Mouse (Mus musculus) kidney, postnatal 36 days (tissue): Measurements from ENCODE around the gene Gys1.
A peak's percentile ranks its signal among the peaks of the same experiment; 100 is the strongest.
"Not testable (repeated sequence)": the region's sequence is repeated elsewhere in the genome, so short reads cannot be mapped to it uniquely, and the experiment has no call there.

Experiments used
- DNase-seq, 2 experiments: peaks; one replicate each; pipeline ENCODE4 v3.0.0; 2021 to 2022; ENCODE audit warnings: mixed read lengths in 2 of 2

The Gys1 gene

GRCm38 (mm10) chr7:45481374-45481927, 46.8 kb downstream of the Gys1 start, which contains the start of gene Tulp2:
TSS of gene Tulp2 (plus strand) at chr7:45481877.
- peak; percentile 84 to 86 for DNase-seq

DNA sequence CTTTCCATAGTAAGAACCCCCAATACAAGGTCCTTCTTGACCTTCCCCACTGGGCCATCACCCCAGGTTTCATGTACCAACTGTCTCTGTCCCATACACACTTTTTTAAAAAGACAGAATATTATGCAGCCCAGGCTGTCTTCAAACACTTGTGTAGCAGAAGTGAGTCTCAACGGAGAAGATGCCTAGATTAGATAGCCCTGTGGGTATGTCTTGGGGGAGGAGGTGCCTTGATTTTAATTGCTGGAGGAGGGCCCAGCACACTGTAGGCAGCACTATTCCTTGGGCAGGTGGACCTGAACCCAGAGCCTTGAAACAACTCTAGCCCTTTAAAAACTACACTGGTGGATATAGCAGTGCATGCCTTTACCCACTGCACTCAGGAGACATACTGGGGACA, 47.5 kb downstream of the Gys1 start:
- DNase-seq: no peak

DNA sequence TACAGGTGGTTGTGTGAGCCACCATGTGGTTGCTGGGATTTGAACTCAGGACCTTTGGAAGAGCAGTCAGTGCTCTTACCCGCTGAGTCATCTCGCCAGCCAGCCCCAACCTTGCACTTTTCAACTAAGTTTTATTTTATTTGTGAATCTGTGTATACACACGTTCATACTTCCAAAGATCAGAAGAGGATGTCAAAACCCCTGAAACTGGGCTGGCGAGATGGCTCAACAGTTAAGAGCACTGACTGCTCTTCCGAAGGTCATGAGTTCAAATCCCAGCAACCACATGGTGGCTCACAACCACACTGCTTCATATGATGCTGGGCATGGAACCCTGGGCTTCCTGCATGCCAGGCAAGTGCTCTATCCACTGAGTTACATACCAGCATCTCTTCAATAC, 50.3 kb downstream of the Gys1 start:
- not testable (repeated sequence) for DNase-seq

- DNase-seq: no peak
Measured at GRCm38 (mm10) chr7:45486158-45486557, 51.5 kb downstream of the Gys1 start.

- DNase-seq: no peak
Measured at GRCm38 (mm10) chr7:45486761-45487415, 52.2 kb downstream of the Gys1 start, which contains the start of gene Gm45808. TSS of gene Gm45808 (minus strand) at chr7:45486811.

DNA sequence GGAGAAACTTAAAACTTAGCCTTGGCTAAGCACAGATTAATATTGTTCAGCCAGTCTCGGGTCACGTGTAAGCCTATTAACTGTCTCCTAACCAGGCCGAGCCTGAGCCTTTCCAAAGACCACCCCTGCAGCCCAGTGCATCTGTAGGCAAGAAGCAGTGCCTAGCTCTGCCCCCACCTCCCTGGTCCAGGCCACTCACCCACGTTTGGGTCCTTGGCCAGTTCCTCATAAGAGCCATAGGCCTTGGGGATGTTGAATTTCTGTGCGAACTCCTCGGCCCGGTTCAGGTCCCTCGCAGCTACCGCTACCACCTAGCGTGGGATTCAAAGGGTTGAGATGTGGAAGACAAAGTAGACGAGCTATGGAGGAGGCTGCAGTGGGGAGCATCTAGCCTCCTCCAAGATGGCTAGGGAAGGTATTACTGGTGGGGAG, 53.2 kb downstream of the Gys1 start:
- no peak for DNase-seq

- peak; percentile 73 to 82 for DNase-seq
Measured at GRCm38 (mm10) chr7:45488293-45489204, 53.9 kb downstream of the Gys1 start, which contains the start of gene Dhdh. TSS of gene Dhdh (minus strand) at chr7:45488805.

- no peak for DNase-seq
Measured at GRCm38 (mm10) chr7:45489578-45489977, 54.9 kb downstream of the Gys1 start.

DNA sequence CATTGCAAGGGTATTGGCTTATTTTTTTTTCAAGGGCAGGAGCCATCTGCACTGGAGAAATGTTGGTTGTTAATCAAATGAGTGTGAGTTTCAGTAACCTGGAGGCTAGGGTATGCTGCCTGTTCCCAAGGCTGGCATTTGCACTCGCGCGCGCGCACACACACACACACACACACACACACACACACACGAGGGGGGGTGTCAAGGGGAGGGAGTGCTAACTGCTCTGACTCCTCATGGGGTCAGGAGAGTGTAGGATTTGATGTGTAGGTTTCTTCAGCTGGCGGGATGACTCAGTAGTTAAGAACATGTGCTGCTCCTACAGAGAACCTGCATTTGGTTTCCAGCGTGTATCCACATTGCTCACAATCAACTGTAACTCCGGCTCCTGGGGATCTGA, 56.2 kb downstream of the Gys1 start:
- no peak for DNase-seq

DNA sequence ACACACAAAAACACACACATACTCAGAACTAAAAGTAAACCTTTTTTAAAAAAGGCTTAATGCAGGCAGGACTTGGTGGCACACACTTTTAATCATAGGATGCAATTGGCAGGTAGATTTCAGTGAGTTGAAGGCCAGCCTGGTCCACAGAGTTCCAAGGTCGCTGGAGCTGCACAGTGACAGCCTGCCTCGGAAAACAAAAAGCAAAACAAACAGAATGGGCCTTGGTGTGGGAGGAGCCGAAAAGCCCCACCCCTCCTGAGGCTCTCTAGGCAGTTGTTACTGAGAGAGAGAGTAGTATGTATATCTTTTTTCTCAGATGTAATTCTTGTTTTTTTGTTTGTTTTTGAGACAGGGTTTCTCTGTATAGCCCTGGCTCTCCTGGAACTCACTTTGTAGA, 56.6 kb downstream of the Gys1 start:
- peak; percentile 61 to 71 for DNase-seq

DNA sequence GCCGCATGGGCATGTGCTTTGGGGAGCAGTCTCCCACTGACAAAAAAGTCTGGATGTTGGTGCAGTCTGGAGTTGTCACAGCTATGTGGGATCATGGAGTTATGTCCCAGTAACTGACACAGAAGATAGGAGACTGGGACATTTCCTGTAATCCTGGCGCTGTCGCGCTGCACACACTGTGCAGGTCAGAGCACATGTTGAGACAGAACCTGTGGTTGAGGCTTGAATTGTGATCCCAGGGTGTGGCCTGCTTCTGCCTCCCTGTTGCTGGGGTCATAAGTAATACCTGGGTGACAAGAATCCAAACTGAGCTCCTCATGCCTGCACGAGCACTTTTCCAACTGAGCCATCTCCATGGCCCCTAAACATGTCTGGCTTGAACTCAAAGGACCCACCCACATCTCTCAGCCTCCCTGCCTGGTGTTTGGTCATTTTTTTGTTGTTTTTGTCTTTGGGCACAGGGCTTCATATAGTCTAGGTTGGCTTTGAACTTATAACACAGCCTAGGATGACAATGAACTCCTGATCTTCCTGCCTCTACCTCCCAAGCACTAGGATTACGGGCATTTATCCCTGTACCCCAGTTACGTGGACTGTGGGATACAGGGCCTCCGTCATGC, 57.7 kb downstream of the Gys1 start:
- no peak for DNase-seq

DNA sequence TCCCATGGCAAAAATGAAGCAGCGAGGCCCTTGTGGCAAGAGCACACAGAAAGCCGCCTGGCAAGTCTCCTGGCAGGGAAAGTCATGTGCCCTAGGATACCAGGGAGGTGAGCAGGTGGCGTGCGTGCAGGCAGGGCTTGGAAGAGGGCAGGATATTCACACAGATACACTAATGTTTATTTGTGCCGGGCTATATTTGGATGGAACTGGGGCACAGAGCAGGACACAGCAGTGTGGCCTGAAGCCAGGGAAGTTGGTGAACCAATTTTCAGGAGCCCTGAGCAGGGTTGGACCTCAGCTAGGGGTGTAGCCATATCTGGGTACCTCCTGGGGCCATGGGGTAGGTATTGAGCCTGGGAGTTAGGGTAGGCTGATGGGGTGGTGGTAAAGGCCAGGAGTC, 58.3 kb downstream of the Gys1 start:
- no peak for DNase-seq

DNA sequence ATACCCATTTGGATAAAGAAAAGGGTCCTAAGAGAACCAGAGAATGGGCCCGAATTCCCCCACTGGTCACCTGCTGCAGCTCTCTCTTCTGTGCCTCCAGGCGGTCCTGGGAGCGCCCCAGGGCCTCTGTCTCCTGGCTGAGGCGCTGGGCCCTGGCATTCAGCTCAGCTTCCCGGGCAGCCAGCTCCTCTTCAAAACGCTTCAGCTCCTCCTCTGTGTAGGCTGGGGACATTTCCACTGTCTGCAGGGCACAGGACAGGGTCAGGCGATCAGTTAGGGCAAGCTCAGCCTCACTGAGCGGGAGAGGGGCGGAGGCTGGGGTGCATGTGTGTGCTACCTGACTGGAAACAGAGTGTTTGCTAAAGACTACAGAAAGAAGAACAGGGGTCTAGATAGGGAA, 59.9 kb downstream of the Gys1 start:
- DNase-seq: no peak

DNA sequence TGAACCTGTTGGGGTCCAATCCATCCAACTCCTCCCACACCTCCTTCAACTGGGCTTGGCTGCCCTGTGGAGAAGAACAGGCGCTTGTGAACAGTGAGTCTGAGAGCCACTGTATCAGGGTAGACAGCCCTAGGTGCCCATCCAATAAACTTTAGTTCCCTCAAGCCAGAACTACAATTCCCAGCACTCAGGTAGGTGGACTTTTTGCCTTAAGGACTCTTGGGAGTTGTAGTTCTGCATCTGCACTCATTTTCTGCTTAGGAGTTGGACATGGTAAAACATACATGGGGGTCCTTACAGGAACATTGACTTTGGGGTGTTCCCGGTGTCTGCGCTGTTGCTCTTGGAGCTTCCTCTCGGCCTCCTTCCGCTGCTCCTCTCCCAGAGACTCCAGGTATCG, 63.8 kb downstream of the Gys1 start:
- DNase-seq: no peak
